Mouse (Mus musculus) heart, postnatal 0 days (tissue): Measurements from ENCODE around the gene Mxi1.

Source experiments
- CTCF ChIP-seq: IDR thresholded peaks from 2 replicates; pipeline ENCODE4 v1.5.1; 2016; ENCODE audit warnings: antibody characterized with exemption, control low read depth, low read depth
- EP300 ChIP-seq: IDR thresholded peaks from 2 replicates; pipeline ENCODE4 v1.6.1; 2016; ENCODE audit warnings: antibody characterized with exemption, low read depth

DNA sequence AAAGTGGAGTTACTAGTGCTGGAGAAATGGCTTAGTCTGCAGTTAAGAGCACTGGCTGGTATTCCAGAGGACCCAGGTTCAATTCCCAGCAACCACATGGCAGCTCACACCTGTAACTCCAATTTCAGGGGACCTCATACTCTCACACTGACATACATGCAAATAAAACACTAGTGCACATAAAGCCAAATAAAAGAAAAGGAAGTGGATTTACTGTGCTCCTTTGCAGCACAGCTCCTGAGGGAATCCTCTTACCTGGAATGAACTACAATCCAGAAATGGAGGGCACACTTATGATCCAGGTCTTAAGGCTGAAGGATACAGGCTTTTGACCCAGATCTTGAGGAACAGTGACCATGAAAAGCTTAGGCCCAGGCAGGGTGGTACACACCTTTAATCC is 83.3 kb downstream of the Mxi1 start:
- TF ChIP-seq EP300: no peak
- no peak for TF ChIP-seq CTCF
